Mouse (Mus musculus): Measurements from ENCODE around the gene Zfand2b.

DNA sequence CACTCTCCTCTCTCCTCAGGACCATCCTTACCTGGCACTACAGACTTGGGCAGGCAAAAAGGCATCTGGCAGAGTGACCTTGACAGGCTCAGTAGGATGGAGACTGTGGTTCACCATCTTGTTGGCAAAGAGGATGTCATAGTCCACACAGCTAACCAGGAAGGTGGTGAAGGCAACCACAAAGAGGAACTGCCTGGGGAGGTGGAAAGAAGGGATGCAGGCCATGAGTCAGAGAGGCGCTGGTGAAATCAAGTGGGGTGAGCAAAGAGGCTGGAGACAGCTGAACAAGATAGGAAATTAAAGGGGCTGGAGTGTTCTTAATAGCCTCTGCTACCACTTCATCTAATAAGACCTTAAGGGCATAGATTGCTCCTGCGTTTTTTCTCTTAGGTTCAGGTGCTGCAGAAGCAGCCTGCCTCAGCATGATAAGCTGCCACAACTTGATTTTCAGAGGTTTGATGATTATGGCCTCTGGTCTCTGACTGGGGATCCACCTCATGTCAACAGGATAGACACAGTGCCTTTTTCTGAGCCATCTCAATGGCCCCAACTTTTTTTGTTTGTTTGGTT is 19.6 kb downstream of the Zfand2b start:
- TF ChIP-seq GATA1 (IDR thresholded peaks at IDR 0.05; ENCODE audit: borderline replicate concordance, low read length) (no peak), FLI1 (IDR thresholded peaks at IDR 0.05; ENCODE audit: low read length) (no peak)

All from megakaryocyte, embryonic 14.5 days (primary cell).